Mouse (Mus musculus) stomach, postnatal 0 days (tissue): ENCODE measurements around the gene Cacna2d3. TPM values are rescaled to one million over a fixed set of nuclear protein-coding genes. Genes with fewer than 3 reads are reported as not detected.

Experiments
- ATAC-seq: fragments of 200-750 bp; cut with Nextera tagmentation; 2 replicates; pipeline ENCODE4 v1.8.0; 2017; ENCODE audit not compliant: low FRiP score, low TSS enrichment
- DNase-seq: peaks from one replicate; pipeline ENCODE4 v3.0.0-alpha.2; 2016; ENCODE audit warnings: low spot score
- H3K27ac ChIP-seq: fragments of 300-500 bp; sonication (generic); replicated peaks from 2 replicates; pipeline ENCODE4 v1.5.1; 2014; ENCODE audit warnings: mild to moderate bottlenecking, control low read depth
- H3K27me3 ChIP-seq: fragments of 300-500 bp; sonication (generic); 2 replicates; pipeline ENCODE4 v1.6.1; 2014; ENCODE audit warnings: low read length; ENCODE audit not compliant: control insufficient read depth, insufficient read depth
- H3K36me3 ChIP-seq: fragments of 300-500 bp; sonication (generic); 2 replicates; pipeline ENCODE4 v1.6.1; 2014; ENCODE audit warnings: low read length, mixed read lengths; ENCODE audit not compliant: control insufficient read depth, insufficient read depth
- H3K4me1 ChIP-seq: fragments of 300-500 bp; sonication (generic); replicated peaks from 2 replicates; pipeline ENCODE4 v1.6.1; 2014; ENCODE audit warnings: antibody characterized with exemption; ENCODE audit not compliant: control insufficient read depth, insufficient read depth
- H3K4me2 ChIP-seq: fragments of 300-500 bp; sonication (generic); replicated peaks from 2 replicates; pipeline ENCODE4 v1.6.1; 2014; ENCODE audit warnings: low read depth, mild to moderate bottlenecking, control low read depth, moderate library complexity
- H3K4me3 ChIP-seq: fragments of 300-500 bp; sonication (generic); 2 replicates; pipeline ENCODE4 v1.5.1; 2014; ENCODE audit warnings: low read depth, low read length, control low read depth
- H3K9ac ChIP-seq: fragments of 300-500 bp; sonication (generic); 2 replicates; pipeline ENCODE4 v1.6.1; 2014; ENCODE audit warnings: mild to moderate bottlenecking, low read length, control low read depth, mixed read lengths
- H3K9me3 ChIP-seq: fragments of 300-500 bp; sonication (generic); 2 replicates; pipeline ENCODE4 v1.6.1; 2016; ENCODE audit warnings: low read length; ENCODE audit not compliant: control insufficient read depth
- CTCF ChIP-seq: IDR thresholded peaks from 2 replicates; pipeline ENCODE4 v1.5.1; 2016; ENCODE audit warnings: antibody characterized with exemption, low read depth, mild to moderate bottlenecking, moderate library complexity
- EP300 ChIP-seq: optimal IDR thresholded peaks from 2 replicates; pipeline ENCODE3; 2016; ENCODE audit warnings: antibody characterized with exemption
- WGBS: fragments of 180-500 bp; shearing (Covaris S2); extraction: QIAGEN DNeasy Blood & Tissue Kit; methylation state at CpG from one replicate; pipeline ENCODE4 v1.1.7; 2014; 5-methylcytosine and 5-hydroxymethylcytosine counted together
- polyA plus RNA-seq: library from polyadenylated mRNA; unstranded; fragments of >200 nt; fragmentation: Nextera tagmentation; extraction: Ambion mirVana; gene quantifications from 2 replicates; pipeline ENCODE4 v1.2.1, GENCODE M21; 2015

Cacna2d3 gene
- polyA plus RNA-seq, 1 experiment from 2014 or later, result 0.98 TPM

- Histone ChIP-seq H3K4me1 (no peaks in the 10 kb centered on the region), H3K27ac (no peak overlapping the region), H3K27me3 (no peaks in the 10 kb centered on the region), H3K4me2 (no peak overlapping the region), H3K4me3 (no peak overlapping the region), H3K9me3 (no peaks in the 10 kb centered on the region), H3K36me3 (no peaks in the 10 kb centered on the region), H3K9ac (no peak overlapping the region)
- TF ChIP-seq EP300, result no peak
- no peak for TF ChIP-seq CTCF
- no peak for DNase-seq
- WGBS, result 40% methylated on average over 17 of the region's 18 CpGs
- no peak for ATAC-seq
These were observed 13.9 kb downstream of the Cacna2d3 start for GRCm38 (mm10) chr14:29707561-29708335.

GRCm38 (mm10) chr14:29702762-29703161, 18.9 kb downstream of the Cacna2d3 start:
- Histone ChIP-seq H3K36me3 (no peaks in the 10 kb centered on the region), H3K4me2 (no peak overlapping the region), H3K4me1 (no peaks in the 10 kb centered on the region), H3K4me3 (no peak overlapping the region), H3K27ac (no peak overlapping the region), H3K27me3 (no peaks in the 10 kb centered on the region), H3K9ac (no peak overlapping the region), H3K9me3 (no peaks in the 10 kb centered on the region)
- DNase-seq, result no peak
- TF ChIP-seq EP300 (no peak), CTCF (no peak)
- no peak for ATAC-seq
- WGBS, result 29% methylated on average over 5 of the region's 5 CpGs

GRCm38 (mm10) chr14:29696131-29696530, 25.5 kb downstream of the Cacna2d3 start:
- no peaks in the 10 kb centered on the region for H3K4me1 ChIP-seq
- DNase-seq, result peak; percentile 34
- H3K9ac ChIP-seq, result no peak overlapping the region
- no peaks in the 10 kb centered on the region for H3K27me3 ChIP-seq
- no peak for ATAC-seq
- 8% methylated on average over 3 of the region's 3 CpGs for WGBS
- TF ChIP-seq CTCF (peak; percentile 77), EP300 (no peak)
- no peak overlapping the region for H3K27ac ChIP-seq
- no peak overlapping the region for H3K4me3 ChIP-seq
- no peak overlapping the region for H3K4me2 ChIP-seq
- H3K9me3 ChIP-seq, result no peaks in the 10 kb centered on the region
- no peaks in the 10 kb centered on the region for H3K36me3 ChIP-seq

GRCm38 (mm10) chr14:29672436-29673050, 49.1 kb downstream of the Cacna2d3 start:
- no peak for DNase-seq
- H3K36me3 ChIP-seq, result no peaks in the 10 kb centered on the region
- H3K9ac ChIP-seq, result no peak overlapping the region
- H3K4me2 ChIP-seq, result no peak overlapping the region
- WGBS, result 27% methylated on average over 1 of the region's 1 CpGs
- ATAC-seq, result no peak
- H3K4me3 ChIP-seq, result no peak overlapping the region
- H3K9me3 ChIP-seq, result no peaks in the 10 kb centered on the region
- no peaks in the 10 kb centered on the region for H3K27me3 ChIP-seq
- no peak for TF ChIP-seq CTCF
- no peak for TF ChIP-seq EP300
- no peak overlapping the region for H3K27ac ChIP-seq
- H3K4me1 ChIP-seq, result no peaks in the 10 kb centered on the region

GRCm38 (mm10) chr14:29669826-29670225, 51.8 kb downstream of the Cacna2d3 start:
- WGBS, result 69% methylated on average over 5 of the region's 5 CpGs
- Histone ChIP-seq H3K4me2 (no peak overlapping the region), H3K4me3 (no peak overlapping the region), H3K9ac (no peak overlapping the region), H3K27ac (no peak overlapping the region), H3K9me3 (no peaks in the 10 kb centered on the region), H3K27me3 (no peaks in the 10 kb centered on the region), H3K4me1 (no peaks in the 10 kb centered on the region), H3K36me3 (no peaks in the 10 kb centered on the region)
- DNase-seq (no peak), ATAC-seq (no peak)
- no peak for TF ChIP-seq EP300
- no peak for TF ChIP-seq CTCF

GRCm38 (mm10) chr14:29657006-29657405, 64.7 kb downstream of the Cacna2d3 start:
- no peaks in the 10 kb centered on the region for H3K9me3 ChIP-seq
- H3K4me3 ChIP-seq, result no peak overlapping the region
- no peaks in the 10 kb centered on the region for H3K36me3 ChIP-seq
- no peaks in the 10 kb centered on the region for H3K27me3 ChIP-seq
- DNase-seq, result peak; percentile 40
- 21% methylated on average over 1 of the region's 1 CpGs for WGBS
- no peak for ATAC-seq
- H3K9ac ChIP-seq, result no peak overlapping the region
- TF ChIP-seq EP300 (no peak), CTCF (no peak)
- H3K4me1 ChIP-seq, result no peaks in the 10 kb centered on the region
- H3K27ac ChIP-seq, result no peak overlapping the region
- no peak overlapping the region for H3K4me2 ChIP-seq
